Mouse (Mus musculus): ENCODE measurements around the gene Scn3b.

GRCm38 (mm10) chr9:40332326-40332725 lies 63.3 kb downstream of the Scn3b start:
- TF ChIP-seq CTCF (IDR thresholded peaks at IDR 0.05; ENCODE audit: insufficient read depth, low read length), result no peak
- TF ChIP-seq POLR2A (IDR thresholded peaks at IDR 0.05; ENCODE audit: borderline replicate concordance, extremely low read depth, low read depth, low read length), result no peak

Measured in lung, adult 2 months (tissue).